Mouse (Mus musculus): ENCODE measurements around the gene Fhl5. TPM values are rescaled to one million over a fixed set of nuclear protein-coding genes. Genes with fewer than 3 reads are reported as not detected.
"Not testable (repeated sequence)": the region's sequence is repeated elsewhere in the genome, so short reads cannot be mapped to it uniquely, and the experiment has no call there.

Gene Fhl5
- total RNA-seq (2014; fragmentation: Nextera tagmentation), result not detected in 2 replicates
- not detected in 2 replicates for total RNA-seq (2017)

- ATAC-seq (replicated peaks; ENCODE audit: poor library complexity, severe bottlenecking), result no peak
These were observed at the start of gene Fhl5 for GRCm38 (mm10) chr4:25242776-25243175. Gene Fhl5, minus strand, starts transcription at chr4:25242876.

GRCm38 (mm10) chr4:25285002-25285401 is 42.3 kb upstream of the Fhl5 start:
- ATAC-seq (replicated peaks; ENCODE audit: poor library complexity, severe bottlenecking), result not testable (repeated sequence)

- peak; percentile 98 for ATAC-seq (replicated peaks; ENCODE audit: poor library complexity, severe bottlenecking)
These were observed 39.0 kb upstream of the Fhl5 start, which contains the start of gene Ufl1 for GRCm38 (mm10) chr4:25281671-25282038. Gene Ufl1, minus strand, starts transcription at chr4:25281821.

GRCm38 (mm10) chr4:25280938-25281670 is 38.4 kb upstream of the Fhl5 start:
- ATAC-seq (replicated peaks; ENCODE audit: poor library complexity, severe bottlenecking), result peak; percentile 71; the same call in 1 of the 2 replicates

GRCm38 (mm10) chr4:25272861-25273627 is 30.4 kb upstream of the Fhl5 start:
- peak; percentile 48 for ATAC-seq (replicated peaks; ENCODE audit: poor library complexity, severe bottlenecking)

- no peak for ATAC-seq (replicated peaks; ENCODE audit: poor library complexity, severe bottlenecking)
These were observed 29.2 kb upstream of the Fhl5 start for GRCm38 (mm10) chr4:25271926-25272325.

- ATAC-seq (replicated peaks; ENCODE audit: poor library complexity, severe bottlenecking), result no peak
These were observed 24.5 kb upstream of the Fhl5 start for GRCm38 (mm10) chr4:25267144-25267543.

- no peak for ATAC-seq (replicated peaks; ENCODE audit: poor library complexity, severe bottlenecking)
These were observed 15.2 kb upstream of the Fhl5 start for GRCm38 (mm10) chr4:25257822-25258398.

- not testable (repeated sequence) for ATAC-seq (replicated peaks; ENCODE audit: poor library complexity, severe bottlenecking)
These were observed 7.0 kb downstream of the Fhl5 start for GRCm38 (mm10) chr4:25235663-25236062.

GRCm38 (mm10) chr4:25233767-25234166 is 8.9 kb downstream of the Fhl5 start:
- ATAC-seq (replicated peaks; ENCODE audit: poor library complexity, severe bottlenecking), result not testable (repeated sequence)

GRCm38 (mm10) chr4:25232546-25232945 is 10.1 kb downstream of the Fhl5 start:
- ATAC-seq (replicated peaks; ENCODE audit: poor library complexity, severe bottlenecking), result no peak

GRCm38 (mm10) chr4:25227527-25227926 is 15.1 kb downstream of the Fhl5 start:
- no peak for ATAC-seq (replicated peaks; ENCODE audit: poor library complexity, severe bottlenecking)

- no peak for ATAC-seq (replicated peaks; ENCODE audit: poor library complexity, severe bottlenecking)
These were observed 20.7 kb downstream of the Fhl5 start for GRCm38 (mm10) chr4:25221927-25222326.

- ATAC-seq (replicated peaks; ENCODE audit: poor library complexity, severe bottlenecking), result no peak
These were observed 29.2 kb downstream of the Fhl5 start for GRCm38 (mm10) chr4:25213451-25213850.

GRCm38 (mm10) chr4:25206166-25206565 is 36.5 kb downstream of the Fhl5 start:
- no peak for ATAC-seq (replicated peaks; ENCODE audit: poor library complexity, severe bottlenecking)

GRCm38 (mm10) chr4:25197310-25197709 is 45.4 kb downstream of the Fhl5 start:
- no peak for ATAC-seq (replicated peaks; ENCODE audit: poor library complexity, severe bottlenecking)

- ATAC-seq (replicated peaks; ENCODE audit: poor library complexity, severe bottlenecking), result no peak
These were observed 63.0 kb downstream of the Fhl5 start for GRCm38 (mm10) chr4:25179617-25180208.

Measured in granulocyte monocyte progenitor cell, adult 5-6 weeks (primary cell).